In the genomic region with DNA sequence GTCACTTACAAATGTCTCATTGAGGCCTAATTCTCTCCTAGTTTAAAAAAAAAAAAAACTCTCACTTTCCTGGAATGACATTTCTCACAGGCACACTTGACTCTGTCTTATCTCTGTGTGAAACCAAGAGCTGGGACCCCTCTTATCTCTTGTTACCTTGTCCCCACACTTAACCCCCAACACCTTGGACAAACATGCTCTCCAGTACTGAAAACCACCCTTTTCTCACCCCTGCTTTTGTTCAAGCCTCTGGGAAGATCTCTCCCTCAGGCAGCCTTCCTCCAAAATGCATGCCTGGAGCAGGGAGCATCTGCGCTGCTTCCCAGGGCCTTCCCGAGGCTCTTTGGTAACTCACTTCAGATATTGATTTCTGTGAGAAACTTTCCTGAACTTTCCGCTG, we compare ENCODE assay signal across 10 mouse cellular contexts.
DNase-seq lines count a peak whose midpoint lies in the region; ATAC-seq and TF ChIP-seq lines count a peak whose summit lies in the region.
"Had no signal": no experiment of that assay in that cellular context is flagged by ENCODE, and none has a peak within 500 bp of the region (broad histone marks: within the 10 kb centered on the region; RNA-seq: fewer than 3 reads in every experiment).

No protein-coding gene starts in this region.

- 37% methylated on average over 3 of the region's 3 CpGs for WGBS in heart, embryonic 16.5 days
- 31% methylated on average over 3 of the region's 3 CpGs for WGBS in lung, embryonic 16.5 days
- WGBS in intestine, embryonic 16.5 days, result 33% methylated on average over 3 of the region's 3 CpGs
- WGBS in stomach, postnatal 0 days, result 57% methylated on average over 3 of the region's 3 CpGs

- no peak for TF ChIP-seq CTCF in stomach, postnatal 0 days (IDR thresholded peaks at IDR 0.05; ENCODE audit: low read depth)

- no peak for ATAC-seq in heart, embryonic 16.5 days (replicated peaks; ENCODE audit: extremely low read depth, insufficient read depth, low FRiP score)
- ATAC-seq in lung, embryonic 16.5 days (ENCODE audit: low read depth), result no peak
- ATAC-seq in intestine, embryonic 16.5 days, result peak; percentile 59
- ATAC-seq in stomach, postnatal 0 days (ENCODE audit: low FRiP score, low TSS enrichment), result no peak
- ATAC-seq in monocyte, adult 5-6 weeks (replicated peaks; ENCODE audit: insufficient number of reproducible peaks, low FRiP score, low TSS enrichment, poor library complexity, severe bottlenecking), result no peak

- H3K9ac ChIP-seq in heart, embryonic 16.5 days (ENCODE audit: low read length), result peak overlapping the region; percentile 46; the same call in 1 of the 2 replicates
- no peak overlapping the region for H3K9ac ChIP-seq in lung, embryonic 16.5 days (ENCODE audit: low read length)
- no peak overlapping the region for H3K9ac ChIP-seq in intestine, embryonic 16.5 days (ENCODE audit: low read depth, low read length)
- no peak overlapping the region for H3K9ac ChIP-seq in stomach, postnatal 0 days (ENCODE audit: low read length)
- H3K9ac ChIP-seq: limb, embryonic 15.5 days had no signal

- H3K4me1 ChIP-seq in heart, embryonic 16.5 days (ENCODE audit: control insufficient read depth, insufficient read depth, low read length), result peaks cover 34% of the 10 kb centered on the region
- H3K4me1 ChIP-seq in lung, embryonic 16.5 days (replicated peaks; ENCODE audit: control insufficient read depth, insufficient read depth, low read length), result peaks cover 41% of the 10 kb centered on the region
- H3K4me1 ChIP-seq in intestine, embryonic 16.5 days (ENCODE audit: control insufficient read depth, insufficient read depth, low read length), result peaks cover 18% of the 10 kb centered on the region
- 0 out of 2 replicates have a peak, but pooled peaks cover 6% of the 10 kb centered on the region for H3K4me1 ChIP-seq in stomach, postnatal 0 days (replicated peaks; ENCODE audit: control insufficient read depth, insufficient read depth)

- no peak for TF ChIP-seq EP300 in stomach, postnatal 0 days (optimal IDR thresholded peaks at IDR 0.05)

- H3K4me3 ChIP-seq in heart, embryonic 16.5 days (ENCODE audit: low read length), result no peak overlapping the region
- no peak overlapping the region for H3K4me3 ChIP-seq in lung, embryonic 16.5 days (ENCODE audit: low read length)
- H3K4me3 ChIP-seq in intestine, embryonic 16.5 days (ENCODE audit: low read length), result no peak overlapping the region
- H3K4me3 ChIP-seq in stomach, postnatal 0 days (ENCODE audit: low read depth, low read length), result no peak overlapping the region
- H3K4me3 ChIP-seq: limb, embryonic 15.5 days had no signal

- no peaks in the 10 kb centered on the region for H3K27me3 ChIP-seq in heart, embryonic 16.5 days (ENCODE audit: control insufficient read depth, insufficient read depth, low read length)
- H3K27me3 ChIP-seq in lung, embryonic 16.5 days (ENCODE audit: control insufficient read depth, insufficient read depth, low read depth, low read length), result no peaks in the 10 kb centered on the region
- H3K27me3 ChIP-seq in intestine, embryonic 16.5 days (replicated peaks; ENCODE audit: control insufficient read depth, insufficient read depth, low read length), result no peaks in the 10 kb centered on the region
- no peaks in the 10 kb centered on the region for H3K27me3 ChIP-seq in stomach, postnatal 0 days (ENCODE audit: control insufficient read depth, insufficient read depth, low read length)
- H3K27me3 ChIP-seq: limb, embryonic 15.5 days had no signal

- H3K27ac ChIP-seq in heart, embryonic 16.5 days (ENCODE audit: low read length), result peak overlapping the region; percentile 74
- H3K27ac ChIP-seq in lung, embryonic 16.5 days (ENCODE audit: low read length), result peak overlapping the region; percentile 76
- H3K27ac ChIP-seq in intestine, embryonic 16.5 days (ENCODE audit: low read length), result peak overlapping the region; percentile 70
- peak overlapping the region; percentile 13; the same call in 1 of the 2 replicates for H3K27ac ChIP-seq in stomach, postnatal 0 days (replicated peaks)
- H3K27ac ChIP-seq: limb, embryonic 15.5 days had no signal

- H3K9me3 ChIP-seq in heart, embryonic 16.5 days (replicated peaks; ENCODE audit: control insufficient read depth, low read length), result no peaks in the 10 kb centered on the region
- H3K9me3 ChIP-seq in lung, embryonic 16.5 days (ENCODE audit: control insufficient read depth, low read length), result no peaks in the 10 kb centered on the region
- H3K9me3 ChIP-seq in intestine, embryonic 16.5 days (ENCODE audit: control insufficient read depth, low read length), result no peaks in the 10 kb centered on the region
- H3K9me3 ChIP-seq in stomach, postnatal 0 days (ENCODE audit: control insufficient read depth, low read length), result no peaks in the 10 kb centered on the region
- H3K9me3 ChIP-seq: limb, embryonic 15.5 days had no signal

- no peak for DNase-seq in heart, adult 9 months (ENCODE audit: low spot score in 2 of 2)
- DNase-seq in lung, postnatal 36 days, result no peak
- no peak for DNase-seq in stomach, postnatal 0 days (ENCODE audit: low spot score)
- no peak for DNase-seq in T-cell, adult 2 months (ENCODE audit: low spot score)
- DNase-seq: adrenal gland, adult 8-10 months had no signal

- H3K4me2 ChIP-seq in heart, embryonic 16.5 days (ENCODE audit: low read depth, low read length), result peak overlapping the region; percentile 28; the same call in 1 of the 2 replicates
- H3K4me2 ChIP-seq in lung, embryonic 16.5 days (ENCODE audit: low read depth, low read length), result no peak overlapping the region
- no peak overlapping the region for H3K4me2 ChIP-seq in intestine, embryonic 16.5 days (ENCODE audit: low read depth, low read length)
- H3K4me2 ChIP-seq in stomach, postnatal 0 days (replicated peaks; ENCODE audit: low read depth), result no peak overlapping the region
- H3K4me2 ChIP-seq: limb, embryonic 15.5 days had no signal

- no peaks in the 10 kb centered on the region for H3K36me3 ChIP-seq in heart, embryonic 16.5 days (ENCODE audit: control insufficient read depth, insufficient read depth)
- no peaks in the 10 kb centered on the region for H3K36me3 ChIP-seq in lung, embryonic 16.5 days (ENCODE audit: control insufficient read depth, insufficient read depth, low read length)
- H3K36me3 ChIP-seq in intestine, embryonic 16.5 days (ENCODE audit: control insufficient read depth, insufficient read depth, low read length), result no peaks in the 10 kb centered on the region
- no peaks in the 10 kb centered on the region for H3K36me3 ChIP-seq in stomach, postnatal 0 days (ENCODE audit: control insufficient read depth, insufficient read depth, low read length)
- H3K36me3 ChIP-seq: limb, embryonic 15.5 days had no signal

Comparison
In these comparisons a context has a peak if more than half of its experiments do, and no peak if none do; other contexts are left out.
1. H3K27ac ChIP-seq: peak in every context shown above with its lines; median percentile 76 in lung, embryonic 16.5 days; 74 in heart, embryonic 16.5 days; 70 in intestine, embryonic 16.5 days; 13 in stomach, postnatal 0 days.